Mouse (Mus musculus): ENCODE results near the gene Ecm1.

- TF ChIP-seq CTCF (IDR thresholded peaks at IDR 0.05; ENCODE audit: extremely low read depth, insufficient read length, insufficient replicate concordance, low read depth, low read length), result no peak
- TF ChIP-seq POLR2A (IDR thresholded peaks at IDR 0.05; ENCODE audit: low read depth, low read length), result no peak
Observed at GRCm38 (mm10) chr3:95785501-95785900, 46.1 kb upstream of the Ecm1 start.
